Mouse (Mus musculus) cortical plate, adult 2 months (tissue): ENCODE measurements around the gene Gm10100.

Source experiments
- CTCF ChIP-seq: fragments of 200-500 bp; IDR thresholded peaks from 2 replicates; pipeline ENCODE4 v1.5.1; 2011; ENCODE audit warnings: mild to moderate bottlenecking, control low read depth, low read length; ENCODE audit not compliant: insufficient read depth; ENCODE audit errors: extremely low read depth
- POLR2A ChIP-seq: fragments of 200-500 bp; IDR thresholded peaks from 2 replicates; pipeline ENCODE4 v1.6.1; 2011; ENCODE audit warnings: mild to moderate bottlenecking, low read length, control low read depth; ENCODE audit not compliant: insufficient read depth; ENCODE audit errors: extremely low read depth

- TF ChIP-seq CTCF, result no peak
- no peak for TF ChIP-seq POLR2A
Observed at GRCm38 (mm10) chr10:77677562-77677961, 48.7 kb upstream of the Gm10100 start.
